Comparison of ENCODE assay signal across 11 mouse cellular contexts in genomic region chr8:46595593-46595992, GRCm38 (mm10). TPM values are rescaled to one million over a fixed set of nuclear protein-coding genes. Genes with fewer than 3 reads are reported as not detected.
DNase-seq lines count a peak whose midpoint lies in the region; ATAC-seq lines count a peak whose summit lies in the region.
"Had no signal": no experiment of that assay in that cellular context is flagged by ENCODE, and none has a peak within 500 bp of the region (broad histone marks: within the 10 kb centered on the region; RNA-seq: fewer than 3 reads in every experiment).

No protein-coding gene starts in this region.

- no peaks in the 10 kb centered on the region for H3K9me3 ChIP-seq in midbrain, embryonic 10.5 days (replicated peaks)
- H3K9me3 ChIP-seq: forebrain, embryonic 15.5 days had no signal

- no peak overlapping the region for H3K4me3 ChIP-seq in midbrain, embryonic 10.5 days
- H3K4me3 ChIP-seq: forebrain, embryonic 15.5 days had no signal

- no peak for ATAC-seq in CD4-positive, CD25-positive, alpha-beta regulatory T cell, adult 4 months
- ATAC-seq: forebrain, embryonic 15.5 days had no signal

- H3K27me3 ChIP-seq in midbrain, embryonic 10.5 days (ENCODE audit: low read depth, poor library complexity, severe bottlenecking): no peaks in the 10 kb centered on the region
- H3K27me3 ChIP-seq: forebrain, embryonic 15.5 days had no signal

- no peaks in the 10 kb centered on the region for H3K36me3 ChIP-seq in midbrain, embryonic 10.5 days
- H3K36me3 ChIP-seq: forebrain, embryonic 15.5 days had no signal

- 88% methylated on average over 2 of the region's 2 CpGs for WGBS in midbrain, embryonic 10.5 days

- no peak overlapping the region for H3K27ac ChIP-seq in midbrain, embryonic 10.5 days (replicated peaks)
- H3K27ac ChIP-seq: forebrain, embryonic 15.5 days had no signal

- intact Hi-C loops in heart, postnatal 25 days (cut with DNase I): no loop called here

- H3K4me1 ChIP-seq in midbrain, embryonic 10.5 days: no peaks in the 10 kb centered on the region

- DNase-seq in heart, adult 9 months (ENCODE audit: low spot score in 2 of 2): peak; percentile 14 to 53
- DNase-seq in heart, postnatal 25 days (ENCODE audit: low spot score): no peak
- peak; percentile 24 for DNase-seq in right cerebral cortex, postnatal 14 days
- DNase-seq in right cerebral cortex, postnatal 25 days: no peak
- peak; percentile 27 for DNase-seq in kidney, postnatal 10 days
- peak; percentile 59 to 69 for DNase-seq in spleen, postnatal 36 days (ENCODE audit: low spot score in 2 of 2)
- DNase-seq in midbrain, embryonic 10.5 days (ENCODE audit: low spot score): no peak
- DNase-seq: left cerebral cortex, postnatal 4 days; midbrain, embryonic 14.5 days had no signal

RNA-seq across cellular contexts. Expression of gene Primpol, which starts 21.4 kb away (rescaled TPM):
- total RNA-seq in heart, postnatal 25 days (2021): 1 to 10 TPM; 1.9 to 2.4 TPM
- 8.9 and 9.4 TPM in 2 replicates for polyA plus RNA-seq in midbrain, embryonic 10.5 days (2016; fragmentation: Nextera tagmentation; extraction: Ambion mirVana)
- polyA plus RNA-seq in CD4-positive, CD25-positive, alpha-beta regulatory T cell, adult 4 months (2017; shearing (Covaris generic)): 10 to 100 TPM; 38.8 to 42.9 TPM

RNA-seq across cellular contexts. Expression of gene Casp3, which starts 21.5 kb away (rescaled TPM):
- 1 to 10 TPM; 4.0 to 4.4 TPM for total RNA-seq in heart, postnatal 25 days (2021)
- polyA plus RNA-seq in midbrain, embryonic 10.5 days (2016; fragmentation: Nextera tagmentation; extraction: Ambion mirVana): 130 and 141 TPM in 2 replicates
- 10 to 100 TPM; 50.3 to 69.1 TPM for polyA plus RNA-seq in CD4-positive, CD25-positive, alpha-beta regulatory T cell, adult 4 months (2017; shearing (Covaris generic))

RNA-seq across cellular contexts. Expression of gene Cenpu, which starts 43.8 kb away (rescaled TPM):
- under 1 TPM; 0.65 to 0.67 TPM for total RNA-seq in heart, postnatal 25 days (2021)
- 30.2 and 30.5 TPM in 2 replicates for polyA plus RNA-seq in midbrain, embryonic 10.5 days (2016; fragmentation: Nextera tagmentation; extraction: Ambion mirVana)
- 1 to 10 TPM; 6.1 to 8.2 TPM for polyA plus RNA-seq in CD4-positive, CD25-positive, alpha-beta regulatory T cell, adult 4 months (2017; shearing (Covaris generic))

Comparison
In these comparisons a context has a peak if more than half of its experiments do, and no peak if none do; other contexts are left out.
1. DNase-seq: peak in heart, adult 9 months (2 of 2), right cerebral cortex, postnatal 14 days (single experiment), kidney, postnatal 10 days (single experiment) and spleen, postnatal 36 days (2 of 2); none in heart, postnatal 25 days (single experiment), right cerebral cortex, postnatal 25 days (single experiment) and midbrain, embryonic 10.5 days (single experiment).